Mouse (Mus musculus) lung, postnatal 0 days (tissue): ENCODE results near the gene Sarm1. TPM values are rescaled to one million over a fixed set of nuclear protein-coding genes. Genes with fewer than 3 reads are reported as not detected.

ENCODE experiments used
- ATAC-seq: fragments of 200-750 bp; cut with Nextera tagmentation; 2 replicates; pipeline ENCODE4 v1.8.0; 2017; ENCODE audit warnings: moderate library complexity
- DNase-seq: peaks from one replicate; pipeline ENCODE4 v3.0.0-alpha.2; 2016; ENCODE audit warnings: low spot score
- H3K27ac ChIP-seq: fragments of 300-500 bp; sonication (generic); 2 replicates; pipeline ENCODE4 v1.5.1; 2014; ENCODE audit warnings: antibody characterized with exemption, mild to moderate bottlenecking, low read length, mixed read lengths
- H3K27me3 ChIP-seq: fragments of 300-500 bp; sonication (generic); replicated peaks from 2 replicates; pipeline ENCODE4 v1.6.1; 2014; ENCODE audit warnings: low read length, mixed read lengths; ENCODE audit not compliant: insufficient read depth
- H3K36me3 ChIP-seq: fragments of 300-500 bp; sonication (generic); 2 replicates; pipeline ENCODE4 v1.6.1; 2014; ENCODE audit warnings: low read length, mixed read lengths; ENCODE audit not compliant: insufficient read depth
- H3K4me1 ChIP-seq: fragments of 300-500 bp; sonication (generic); 2 replicates; pipeline ENCODE4 v1.6.1; 2014; ENCODE audit warnings: antibody characterized with exemption, low read depth, low read length, mixed read lengths; ENCODE audit not compliant: insufficient read depth
- H3K4me2 ChIP-seq: fragments of 300-500 bp; sonication (generic); replicated peaks from 2 replicates; pipeline ENCODE4 v1.6.1; 2014; ENCODE audit warnings: low read depth, mild to moderate bottlenecking, low read length, moderate library complexity, mixed read lengths
- H3K4me3 ChIP-seq: fragments of 300-500 bp; sonication (generic); 2 replicates; pipeline ENCODE4 v1.5.1; 2014; ENCODE audit warnings: low read depth, low read length
- H3K9ac ChIP-seq: fragments of 300-500 bp; sonication (generic); replicated peaks from 2 replicates; pipeline ENCODE4 v1.6.1; 2014; ENCODE audit warnings: low read depth, mild to moderate bottlenecking
- H3K9me3 ChIP-seq: fragments of 300-500 bp; sonication (generic); 2 replicates; pipeline ENCODE4 v1.6.1; 2016; ENCODE audit warnings: low read length, mixed read lengths
- CTCF ChIP-seq: IDR thresholded peaks from 2 replicates; pipeline ENCODE4 v1.5.1; 2016; ENCODE audit warnings: antibody characterized with exemption, mild to moderate bottlenecking
- EP300 ChIP-seq: IDR thresholded peaks from 2 replicates; pipeline ENCODE4 v1.6.1; 2016; ENCODE audit warnings: antibody characterized with exemption, mild to moderate bottlenecking, control low read depth
- WGBS: fragments of 180-500 bp; shearing (Covaris S2); extraction: QIAGEN DNeasy Blood & Tissue Kit; methylation state at CpG from one replicate; pipeline ENCODE4 v1.1.7; 2014; 5-methylcytosine and 5-hydroxymethylcytosine counted together
- polyA plus RNA-seq: library from polyadenylated mRNA; unstranded; fragments of >200 nt; fragmentation: Nextera tagmentation; extraction: Ambion mirVana; gene quantifications from 2 replicates; pipeline ENCODE4 v1.2.1, GENCODE M21; 2015

The Sarm1 gene
- polyA plus RNA-seq, 1 experiment from 2014 or later = 0.16 TPM

- Histone ChIP-seq H3K36me3 (no peaks in the 10 kb centered on the region), H3K9ac (no peak overlapping the region), H3K27ac (no peak overlapping the region), H3K9me3 (no peaks in the 10 kb centered on the region), H3K4me2 (no peak overlapping the region), H3K27me3 (peaks cover 23% of the 10 kb centered on the region), H3K4me3 (no peak overlapping the region), H3K4me1 (0 out of 2 replicates have a peak, but pooled peaks cover 5% of the 10 kb centered on the region)
- WGBS = 4% methylated on average over 6 of the region's 6 CpGs
- TF ChIP-seq EP300 (no peak), CTCF (no peak)
- peak; percentile 59 for DNase-seq
- no peak for ATAC-seq
Measured at GRCm38 (mm10) chr11:78495904-78496303, 1.6 kb downstream of the Sarm1 start.

GRCm38 (mm10) chr11:78490781-78491241 lies 6.7 kb downstream of the Sarm1 start:
- ATAC-seq = no peak

GRCm38 (mm10) chr11:78488168-78488567 lies 9.4 kb downstream of the Sarm1 start:
- H3K27me3 ChIP-seq = peaks cover 45% of the 10 kb centered on the region
- ATAC-seq = peak; percentile 40
- WGBS = 2% methylated on average over 8 of the region's 8 CpGs
- H3K4me3 ChIP-seq = no peak overlapping the region
- TF ChIP-seq EP300 (no peak), CTCF (peak; percentile 90)
- no peaks in the 10 kb centered on the region for H3K9me3 ChIP-seq
- H3K36me3 ChIP-seq = no peaks in the 10 kb centered on the region
- no peaks in the 10 kb centered on the region for H3K4me1 ChIP-seq
- H3K27ac ChIP-seq = no peak overlapping the region
- H3K4me2 ChIP-seq = no peak overlapping the region
- peak; percentile 69 for DNase-seq
- no peak overlapping the region for H3K9ac ChIP-seq

More at GRCm38 (mm10) chr11:78490781-78491241, 6.7 kb downstream of the Sarm1 start:
- Histone ChIP-seq H3K4me3 (no peak overlapping the region), H3K4me1 (no peaks in the 10 kb centered on the region), H3K9me3 (no peaks in the 10 kb centered on the region), H3K36me3 (no peaks in the 10 kb centered on the region), H3K27ac (no peak overlapping the region), H3K9ac (no peak overlapping the region), H3K27me3 (peaks cover 51% of the 10 kb centered on the region), H3K4me2 (0 out of 2 replicates have a peak overlapping the region, but pooled peaks have one; percentile 5)
- DNase-seq = no peak
- no peak for TF ChIP-seq EP300
- peak; percentile 41 for TF ChIP-seq CTCF
- 14% methylated on average over 46 of the region's 48 CpGs for WGBS

- Histone ChIP-seq H3K27ac (no peak overlapping the region), H3K4me3 (no peak overlapping the region), H3K36me3 (no peaks in the 10 kb centered on the region), H3K9ac (no peak overlapping the region), H3K9me3 (no peaks in the 10 kb centered on the region), H3K27me3 (peaks cover 14% of the 10 kb centered on the region; the same call in 1 of the 2 replicates), H3K4me2 (no peak overlapping the region), H3K4me1 (no peaks in the 10 kb centered on the region)
- DNase-seq = no peak
- WGBS = 43% methylated on average over 7 of the region's 7 CpGs
- TF ChIP-seq EP300 (no peak), CTCF (no peak)
- ATAC-seq = no peak
Measured at GRCm38 (mm10) chr11:78483639-78484038, 13.9 kb downstream of the Sarm1 start.

- Histone ChIP-seq H3K9me3 (no peaks in the 10 kb centered on the region), H3K36me3 (no peaks in the 10 kb centered on the region), H3K9ac (no peak overlapping the region), H3K27me3 (no peaks in the 10 kb centered on the region), H3K4me1 (no peaks in the 10 kb centered on the region), H3K27ac (no peak overlapping the region), H3K4me3 (no peak overlapping the region), H3K4me2 (no peak overlapping the region)
- DNase-seq (no peak), ATAC-seq (no peak)
- 62% methylated on average over 3 of the region's 3 CpGs for WGBS
- TF ChIP-seq CTCF (no peak), EP300 (no peak)
Measured at GRCm38 (mm10) chr11:78475289-78475688, 22.3 kb downstream of the Sarm1 start.

- 88% methylated on average over 10 of the region's 10 CpGs for WGBS
- Histone ChIP-seq H3K4me1 (peaks cover under 1% of the 10 kb centered on the region; the same call in 1 of the 2 replicates), H3K27me3 (no peaks in the 10 kb centered on the region), H3K9me3 (no peaks in the 10 kb centered on the region), H3K9ac (no peak overlapping the region), H3K36me3 (no peaks in the 10 kb centered on the region), H3K4me2 (no peak overlapping the region), H3K4me3 (no peak overlapping the region), H3K27ac (no peak overlapping the region)
- TF ChIP-seq EP300 = no peak
- no peak for TF ChIP-seq CTCF
- no peak for DNase-seq
- ATAC-seq = no peak
Measured at GRCm38 (mm10) chr11:78471326-78472103, 26.0 kb downstream of the Sarm1 start.
